Mouse (Mus musculus) frontal cortex, postnatal 10 days (tissue): ENCODE measurements around the gene Obox5.
"Not testable (repeated sequence)": the region's sequence is repeated elsewhere in the genome, so short reads cannot be mapped to it uniquely, and the experiment has no call there.

Experiments
- DNase-seq, 2 experiments: peaks; one replicate each; pipeline ENCODE4 v3.0.0; 2022; ENCODE audit warnings: low spot score in 2 of 2, mixed read lengths in 1 of 2

The Obox5 gene

DNA sequence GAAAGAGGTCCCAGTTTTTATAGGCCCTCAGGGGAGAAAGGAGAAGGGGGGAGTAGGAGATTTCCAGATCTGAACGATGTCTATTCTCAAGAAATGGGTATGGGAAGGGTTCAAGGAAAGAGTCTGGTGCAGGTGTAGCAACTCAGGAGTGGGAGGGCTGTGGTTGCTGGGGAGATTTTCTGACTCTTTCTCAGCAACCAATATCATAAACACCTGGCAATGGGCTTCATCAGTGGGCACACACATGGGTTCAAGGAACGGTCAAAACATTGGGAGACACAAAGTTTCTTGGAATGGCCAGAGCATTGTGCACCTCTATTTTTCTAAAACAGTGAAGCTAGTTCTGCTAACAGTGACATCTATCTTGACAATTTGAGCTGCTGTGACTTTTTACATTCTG lies at the start of gene Obox5:
Gene Obox5, plus strand, starts transcription at position 301 of the 400 bp plus-strand sequence.
- not testable (repeated sequence) for DNase-seq

DNA sequence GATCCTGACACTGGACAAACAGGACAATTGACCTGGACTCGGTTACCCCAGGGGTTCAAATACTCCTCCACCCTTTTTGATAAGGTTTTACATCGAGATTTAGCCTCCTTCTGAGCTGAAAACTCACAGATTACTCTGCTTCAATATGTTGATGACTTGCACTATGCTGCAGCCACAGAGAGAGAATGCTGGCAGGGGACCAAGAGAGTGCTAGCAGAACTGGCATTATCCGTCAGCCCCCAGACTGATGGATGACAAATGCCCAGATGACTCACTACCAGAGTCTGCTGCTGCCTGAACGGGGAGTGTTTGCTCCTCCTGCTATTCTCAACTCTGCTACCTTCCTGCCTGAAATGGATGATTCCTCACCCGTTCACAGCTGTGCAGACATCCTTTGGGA lies 635 bp upstream of the Obox5 start:
- DNase-seq: not testable (repeated sequence)
